Mouse (Mus musculus) testis, adult 2 months (tissue): ENCODE data around the gene Epb41l3.

Source experiments
- CTCF ChIP-seq: fragments of 200-500 bp; IDR thresholded peaks from 2 replicates; pipeline ENCODE4 v1.5.1; 2012; ENCODE audit warnings: low read depth, mild to moderate bottlenecking, inconsistent platforms, low read length, moderate library complexity; ENCODE audit not compliant: control insufficient read depth, insufficient read depth, insufficient replicate concordance
- POLR2A ChIP-seq: fragments of 200-500 bp; IDR thresholded peaks from 2 replicates; pipeline ENCODE4 v1.6.1; 2012; ENCODE audit warnings: low read depth, mild to moderate bottlenecking, inconsistent platforms, low read length, moderate library complexity; ENCODE audit not compliant: control insufficient read depth

GRCm38 (mm10) chr17:69230131-69230621 is 154.7 kb downstream of the Epb41l3 start:
- TF ChIP-seq CTCF = no peak
- TF ChIP-seq POLR2A = no peak
